ENCODE assay signal across 7 mouse cellular contexts in genomic region chr5:149051194-149051570, GRCm38 (mm10). TPM values are rescaled to one million over a fixed set of nuclear protein-coding genes. Genes with fewer than 3 reads are reported as not detected.
DNase-seq lines count a peak whose midpoint lies in the region; ATAC-seq and TF ChIP-seq lines count a peak whose summit lies in the region.

No protein-coding gene starts in this region.

- peak overlapping the region; percentile 99 for H3K9ac ChIP-seq in intestine, embryonic 16.5 days (ENCODE audit: low read depth, low read length)
- H3K9ac ChIP-seq in lung, postnatal 0 days (replicated peaks; ENCODE audit: low read depth): peak overlapping the region; percentile 100

- H3K4me1 ChIP-seq in G1E (ENCODE audit: insufficient read depth, low read depth, low read length): peaks cover 17% of the 10 kb centered on the region
- H3K4me1 ChIP-seq in forebrain, embryonic 10.5 days: peaks cover 28% of the 10 kb centered on the region
- peaks cover 10% of the 10 kb centered on the region; the same call in 1 of the 2 replicates for H3K4me1 ChIP-seq in intestine, embryonic 16.5 days (ENCODE audit: control insufficient read depth, insufficient read depth, low read length)
- H3K4me1 ChIP-seq in lung, postnatal 0 days (ENCODE audit: insufficient read depth, low read depth, low read length): no peaks in the 10 kb centered on the region

- no peaks in the 10 kb centered on the region for H3K9me3 ChIP-seq in G1E (replicated peaks)
- no peaks in the 10 kb centered on the region for H3K9me3 ChIP-seq in forebrain, embryonic 10.5 days
- H3K9me3 ChIP-seq in intestine, embryonic 16.5 days (ENCODE audit: control insufficient read depth, low read length): no peaks in the 10 kb centered on the region
- H3K9me3 ChIP-seq in lung, postnatal 0 days (ENCODE audit: low read length): no peaks in the 10 kb centered on the region

- no peaks in the 10 kb centered on the region for H3K27me3 ChIP-seq in G1E (ENCODE audit: insufficient read depth, low read length)
- H3K27me3 ChIP-seq in forebrain, embryonic 10.5 days (ENCODE audit: poor library complexity, severe bottlenecking): no peaks in the 10 kb centered on the region
- no peaks in the 10 kb centered on the region for H3K27me3 ChIP-seq in intestine, embryonic 16.5 days (replicated peaks; ENCODE audit: control insufficient read depth, insufficient read depth, low read length)
- H3K27me3 ChIP-seq in lung, postnatal 0 days (replicated peaks; ENCODE audit: insufficient read depth, low read length): no peaks in the 10 kb centered on the region

- peaks cover 32% of the 10 kb centered on the region for H3K36me3 ChIP-seq in G1E (replicated peaks)
- H3K36me3 ChIP-seq in forebrain, embryonic 10.5 days (replicated peaks): peaks cover 34% of the 10 kb centered on the region
- H3K36me3 ChIP-seq in intestine, embryonic 16.5 days (ENCODE audit: control insufficient read depth, insufficient read depth, low read length): peaks cover 6% of the 10 kb centered on the region
- H3K36me3 ChIP-seq in lung, postnatal 0 days (ENCODE audit: insufficient read depth, low read length): peaks cover 2% of the 10 kb centered on the region; the same call in 1 of the 2 replicates

- TF ChIP-seq EP300 in lung, postnatal 0 days (IDR thresholded peaks at IDR 0.05): peak; percentile 24; the same call in 1 of the 2 replicates

- H3K27ac ChIP-seq in forebrain, embryonic 10.5 days: peak overlapping the region; percentile 100
- peak overlapping the region; percentile 100 for H3K27ac ChIP-seq in intestine, embryonic 16.5 days (ENCODE audit: low read length)
- H3K27ac ChIP-seq in lung, postnatal 0 days (ENCODE audit: low read length): peak overlapping the region; percentile 100

- H3K4me2 ChIP-seq in intestine, embryonic 16.5 days (ENCODE audit: low read depth, low read length): peak overlapping the region; percentile 69
- H3K4me2 ChIP-seq in lung, postnatal 0 days (replicated peaks; ENCODE audit: low read depth, low read length): peak overlapping the region; percentile 63

- peak overlapping the region; percentile 84 for H3K4me3 ChIP-seq in G1E (ENCODE audit: low read depth, low read length)
- peak overlapping the region; percentile 89 for H3K4me3 ChIP-seq in forebrain, embryonic 10.5 days
- peak overlapping the region; percentile 89 for H3K4me3 ChIP-seq in intestine, embryonic 16.5 days (ENCODE audit: low read length)
- peak overlapping the region; percentile 87 for H3K4me3 ChIP-seq in lung, postnatal 0 days (ENCODE audit: low read depth, low read length)

- peak; percentile 73 for DNase-seq in CD4-positive, CD25-positive, alpha-beta regulatory T cell, adult 2 months (ENCODE audit: low read depth, low spot score)
- no peak for DNase-seq in G1E (ENCODE audit: low spot score)
- DNase-seq in forebrain, embryonic 10.5 days (ENCODE audit: extremely low spot score, low spot score): peak; percentile 35
- DNase-seq in lung, postnatal 0 days (ENCODE audit: low spot score): peak; percentile 87
- peak; percentile 53 for DNase-seq in retina, embryonic 14.5 days (ENCODE audit: low spot score)
- no peak for DNase-seq in layer of hippocampus, adult 9-10 months (ENCODE audit: low spot score)

- ATAC-seq in G1E (ENCODE audit: extremely low read depth, insufficient number of reproducible peaks, low FRiP score, poor library complexity, severe bottlenecking): no peak
- no peak for ATAC-seq in intestine, embryonic 16.5 days
- peak; percentile 40 for ATAC-seq in lung, postnatal 0 days

- under 1% methylated on average over 27 of the region's 27 CpGs for WGBS in forebrain, embryonic 10.5 days
- WGBS in intestine, embryonic 16.5 days: under 1% methylated on average over 27 of the region's 27 CpGs
- under 1% methylated on average over 27 of the region's 27 CpGs for WGBS in lung, postnatal 0 days

- no peak for TF ChIP-seq CTCF in G1E (IDR thresholded peaks at IDR 0.05; ENCODE audit: low read depth, low read length)
- TF ChIP-seq CTCF in lung, postnatal 0 days (IDR thresholded peaks at IDR 0.05): no peak; the same call in 1 of the 2 replicates

RNA-seq across cellular contexts. Expression of gene Gm42791, which starts 56.2 kb away (rescaled TPM):
- not detected in 2 replicates for total RNA-seq in G1E (2014; fragmentation: Nextera tagmentation)
- total RNA-seq in G1E (2017): not detected in 2 replicates
- not detected in 2 replicates for polyA plus RNA-seq in G1E (2012)
- 1.2 and 2.5 TPM in 2 replicates for polyA plus RNA-seq in forebrain, embryonic 10.5 days (2016; fragmentation: Nextera tagmentation; extraction: Ambion mirVana)
- polyA plus RNA-seq in intestine, embryonic 16.5 days (2015; fragmentation: Nextera tagmentation; extraction: Ambion mirVana): 0.80 and 1.0 TPM in 2 replicates
- 0.78 and 1.2 TPM in 2 replicates for polyA plus RNA-seq in lung, postnatal 0 days (2015; fragmentation: Nextera tagmentation; extraction: Ambion mirVana)

Comparison
In these comparisons a context has a peak if more than half of its experiments do, and no peak if none do; other contexts are left out.
1. DNase-seq: peak in CD4-positive, CD25-positive, alpha-beta regulatory T cell, adult 2 months (single experiment), forebrain, embryonic 10.5 days (single experiment), lung, postnatal 0 days (single experiment) and retina, embryonic 14.5 days (single experiment); none in G1E (single experiment) and layer of hippocampus, adult 9-10 months (single experiment).
2. Peak in every context shown above with its lines, with median percentiles within 50 percentile points of each other: H3K4me3 ChIP-seq and H3K27ac ChIP-seq.